Mouse (Mus musculus) kidney, adult 2 months (tissue): ENCODE data around the gene Ubqln4. TPM values are rescaled to one million over a fixed set of nuclear protein-coding genes. Genes with fewer than 3 reads are reported as not detected.
A peak's percentile ranks its signal among the peaks of the same experiment; 100 is the strongest.

Experiments used
- DNase-seq: peaks from one replicate; pipeline ENCODE4 v3.0.0; 2021
- H3K27ac ChIP-seq: fragments of 200-500 bp; 2 replicates; pipeline ENCODE4 v1.5.1; 2012; ENCODE audit warnings: low read depth, low read length, control low read depth, inconsistent platforms; ENCODE audit not compliant: insufficient read depth
- H3K27me3 ChIP-seq: fragments of 200-500 bp; replicated peaks from 2 replicates; pipeline ENCODE4 v1.6.1; 2012; ENCODE audit warnings: mild to moderate bottlenecking, moderate library complexity, low read length, inconsistent platforms; ENCODE audit not compliant: control insufficient read depth, insufficient read depth
- H3K36me3 ChIP-seq: fragments of 200-500 bp; 2 replicates; pipeline ENCODE4 v1.6.1; 2012; ENCODE audit warnings: mild to moderate bottlenecking, moderate library complexity, low read length, inconsistent platforms; ENCODE audit not compliant: control insufficient read depth, insufficient read depth
- H3K4me1 ChIP-seq: fragments of 200-500 bp; 2 replicates; pipeline ENCODE4 v1.6.1; 2011; ENCODE audit warnings: low read length; ENCODE audit not compliant: control insufficient read depth, insufficient read depth
- H3K4me3 ChIP-seq: fragments of 200-500 bp; 2 replicates; pipeline ENCODE4 v1.5.1; 2011; ENCODE audit warnings: mild to moderate bottlenecking, low read depth, low read length, control low read depth; ENCODE audit not compliant: insufficient read depth
- CTCF ChIP-seq: fragments of 200-500 bp; conservative IDR thresholded peaks from 2 replicates; pipeline ENCODE4 v1.5.1; 2011; ENCODE audit warnings: low read depth, mild to moderate bottlenecking, control low read depth, low read length, moderate library complexity, mixed read lengths; ENCODE audit not compliant: insufficient read depth, insufficient read length
- POLR2A ChIP-seq: fragments of 200-500 bp; IDR thresholded peaks from one replicate; pipeline ENCODE4 v1.6.1; 2011; ENCODE audit warnings: low read depth, low read length, control low read depth
- WGBS: fragments of 180-500 bp; shearing (Covaris S2); methylation state at CpG from one replicate; pipeline ENCODE4 v1.1.7; 2018; 5-methylcytosine and 5-hydroxymethylcytosine counted together
- polyA plus RNA-seq: library from polyadenylated mRNA; depleted of rRNA; stranded (reverse); fragments of >200 nt; gene quantifications from 2 replicates; pipeline ENCODE4 v1.2.3, GENCODE M21; 2012

The Ubqln4 gene
- polyA plus RNA-seq, 1 experiment = 59.9 TPM

GRCm38 (mm10) chr3:88531348-88532298 lies 21.9 kb upstream of the Ubqln4 start:
- Histone ChIP-seq H3K4me3 (peak overlapping the region; percentile 91), H3K27ac (peak overlapping the region; percentile 71; the same call in 1 of the 2 replicates), H3K27me3 (no peaks in the 10 kb centered on the region), H3K4me1 (peaks cover 17% of the 10 kb centered on the region; the same call in 1 of the 2 replicates), H3K36me3 (no peaks in the 10 kb centered on the region)
- TF ChIP-seq CTCF = no peak
- no peak for TF ChIP-seq POLR2A
- peak; percentile 88 for DNase-seq
- 1% methylated on average over 59 of the region's 63 CpGs for WGBS

- peak within 1 kb of the TSS; percentile 71; the same call in 1 of the 2 replicates for H3K27ac ChIP-seq
- DNase-seq = no peak
- WGBS = 1% methylated on average over 25 of the region's 31 CpGs
Observed at GRCm38 (mm10) chr3:88532299-88532674, 21.3 kb upstream of the Ubqln4 start, which contains the start of gene Mex3a. Gene Mex3a, plus strand, starts transcription at chr3:88532395.

GRCm38 (mm10) chr3:88532689-88533511 lies 20.7 kb upstream of the Ubqln4 start:
- no peaks in the 10 kb centered on the region for H3K27me3 ChIP-seq
- H3K4me1 ChIP-seq = peaks cover 17% of the 10 kb centered on the region; the same call in 1 of the 2 replicates
- H3K36me3 ChIP-seq = no peaks in the 10 kb centered on the region
- H3K4me3 ChIP-seq = peak overlapping the region; percentile 91; the same call in 1 of the 2 replicates
- 11% methylated on average over 39 of the region's 40 CpGs for WGBS
- no peak for DNase-seq
- H3K27ac ChIP-seq = no peak overlapping the region
- no peak for TF ChIP-seq CTCF
- TF ChIP-seq POLR2A = no peak

More at GRCm38 (mm10) chr3:88532299-88532674, 21.3 kb upstream of the Ubqln4 start, which contains the start of gene Mex3a:
- Histone ChIP-seq H3K27me3 (no peaks in the 10 kb centered on the region), H3K4me1 (peaks cover 17% of the 10 kb centered on the region; the same call in 1 of the 2 replicates), H3K36me3 (no peaks in the 10 kb centered on the region), H3K4me3 (peak within 1 kb of the TSS; percentile 91)
- no peak for TF ChIP-seq POLR2A

GRCm38 (mm10) chr3:88533706-88534105 lies 19.9 kb upstream of the Ubqln4 start:
- whole genome bisulfite sequencing = 44% methylated on average over 5 of the region's 5 CpGs
- TF ChIP-seq POLR2A (no peak), CTCF (no peak)
- no peaks in the 10 kb centered on the region for H3K36me3 ChIP-seq
- no peaks in the 10 kb centered on the region for H3K27me3 ChIP-seq
- no peak overlapping the region for H3K4me3 ChIP-seq
- DNase-seq = no peak
- H3K4me1 ChIP-seq = peaks cover 17% of the 10 kb centered on the region; the same call in 1 of the 2 replicates
- H3K27ac ChIP-seq = no peak overlapping the region

GRCm38 (mm10) chr3:88535005-88535404 lies 18.6 kb upstream of the Ubqln4 start:
- Histone ChIP-seq H3K4me1 (peaks cover 14% of the 10 kb centered on the region; the same call in 1 of the 2 replicates), H3K27me3 (no peaks in the 10 kb centered on the region), H3K36me3 (no peaks in the 10 kb centered on the region), H3K27ac (no peak overlapping the region), H3K4me3 (no peak overlapping the region)
- no peak for DNase-seq
- TF ChIP-seq POLR2A = no peak
- no peak for TF ChIP-seq CTCF
- WGBS = 65% methylated on average over 3 of the region's 3 CpGs

GRCm38 (mm10) chr3:88535527-88535926 lies 18.0 kb upstream of the Ubqln4 start:
- DNase-seq = peak; percentile 63
- TF ChIP-seq POLR2A (no peak), CTCF (no peak)
- peaks cover 11% of the 10 kb centered on the region; the same call in 1 of the 2 replicates for H3K4me1 ChIP-seq

More at GRCm38 (mm10) chr3:88535527-88535926, 18.0 kb upstream of the Ubqln4 start:
- Histone ChIP-seq H3K4me3 (no peak overlapping the region), H3K27me3 (no peaks in the 10 kb centered on the region), H3K36me3 (no peaks in the 10 kb centered on the region), H3K27ac (no peak overlapping the region)
- WGBS = 64% methylated on average over 4 of the region's 4 CpGs
